Mouse (Mus musculus): ENCODE results near the gene Ccdc86. TPM values are rescaled to one million over a fixed set of nuclear protein-coding genes. Genes with fewer than 3 reads are reported as not detected.

Ccdc86 gene
- total and polyA plus RNA-seq, 2 experiments from 2014 or later, result 6.8 to 16.6 TPM

GRCm38 (mm10) chr19:10973187-10973586 lies 24.1 kb upstream of the Ccdc86 start:
- Histone ChIP-seq H3K4me2 (ENCODE audit: low read depth) (no peak overlapping the region), H3K36me3 (ENCODE audit: insufficient read depth) (no peaks in the 10 kb centered on the region), H3K9ac (no peak overlapping the region), H3K27me3 (ENCODE audit: insufficient read depth, low read length) (no peaks in the 10 kb centered on the region), H3K9me3 (ENCODE audit: low read length) (no peaks in the 10 kb centered on the region), H3K4me1 (ENCODE audit: insufficient read depth) (no peaks in the 10 kb centered on the region), H3K27ac (ENCODE audit: low read depth, low read length) (no peak overlapping the region), H3K4me3 (ENCODE audit: low read depth, low read length) (no peak overlapping the region)
- ATAC-seq, result no peak
- DNase-seq, result no peak
- 62% methylated on average over 2 of the region's 2 CpGs for WGBS
- TF ChIP-seq CTCF (IDR thresholded peaks at IDR 0.05; ENCODE audit: low read depth), result no peak

- no peaks in the 10 kb centered on the region for H3K27me3 ChIP-seq (ENCODE audit: insufficient read depth, low read length)
- no peaks in the 10 kb centered on the region for H3K9me3 ChIP-seq (ENCODE audit: low read length)
- no peak for TF ChIP-seq CTCF (IDR thresholded peaks at IDR 0.05; ENCODE audit: low read depth)
- ATAC-seq (no peak), DNase-seq (no peak)
- 25% methylated on average over 3 of the region's 3 CpGs for WGBS
- H3K4me3 ChIP-seq (ENCODE audit: low read depth, low read length), result no peak overlapping the region
- H3K27ac ChIP-seq (ENCODE audit: low read depth, low read length), result no peak overlapping the region
- no peaks in the 10 kb centered on the region for H3K36me3 ChIP-seq (ENCODE audit: insufficient read depth)
- H3K4me2 ChIP-seq (ENCODE audit: low read depth), result no peak overlapping the region
- no peaks in the 10 kb centered on the region for H3K4me1 ChIP-seq (ENCODE audit: insufficient read depth)
- H3K9ac ChIP-seq, result no peak overlapping the region
Measured at GRCm38 (mm10) chr19:10972660-10973059, 23.6 kb upstream of the Ccdc86 start.

GRCm38 (mm10) chr19:10970457-10970856 lies 21.4 kb upstream of the Ccdc86 start:
- no peak overlapping the region for H3K9ac ChIP-seq
- H3K4me3 ChIP-seq (ENCODE audit: low read depth, low read length), result no peak overlapping the region
- no peaks in the 10 kb centered on the region for H3K36me3 ChIP-seq (ENCODE audit: insufficient read depth)
- DNase-seq (no peak), ATAC-seq (no peak)
- no peaks in the 10 kb centered on the region for H3K9me3 ChIP-seq (ENCODE audit: low read length)
- no peak for TF ChIP-seq CTCF (IDR thresholded peaks at IDR 0.05; ENCODE audit: low read depth)
- 82% methylated on average over 3 of the region's 3 CpGs for WGBS
- H3K27me3 ChIP-seq (ENCODE audit: insufficient read depth, low read length), result no peaks in the 10 kb centered on the region
- H3K27ac ChIP-seq (ENCODE audit: low read depth, low read length), result no peak overlapping the region
- no peak overlapping the region for H3K4me2 ChIP-seq (ENCODE audit: low read depth)
- no peaks in the 10 kb centered on the region for H3K4me1 ChIP-seq (ENCODE audit: insufficient read depth)

- H3K9me3 ChIP-seq (ENCODE audit: low read length), result no peaks in the 10 kb centered on the region
- no peaks in the 10 kb centered on the region for H3K4me1 ChIP-seq (ENCODE audit: insufficient read depth)
- H3K9ac ChIP-seq, result no peak overlapping the region
- no peak for DNase-seq
- H3K36me3 ChIP-seq (ENCODE audit: insufficient read depth), result no peaks in the 10 kb centered on the region
- H3K27me3 ChIP-seq (ENCODE audit: insufficient read depth, low read length), result no peaks in the 10 kb centered on the region
- no peak overlapping the region for H3K27ac ChIP-seq (ENCODE audit: low read depth, low read length)
- no peak overlapping the region for H3K4me3 ChIP-seq (ENCODE audit: low read depth, low read length)
- no peak for TF ChIP-seq CTCF (IDR thresholded peaks at IDR 0.05; ENCODE audit: low read depth)
- 93% methylated on average over 7 of the region's 7 CpGs for WGBS
- ATAC-seq, result no peak
- no peak overlapping the region for H3K4me2 ChIP-seq (ENCODE audit: low read depth)
Measured at GRCm38 (mm10) chr19:10968578-10968977, 19.5 kb upstream of the Ccdc86 start.

GRCm38 (mm10) chr19:10965721-10966120 lies 16.7 kb upstream of the Ccdc86 start:
- Histone ChIP-seq H3K9me3 (ENCODE audit: low read length) (no peaks in the 10 kb centered on the region), H3K4me1 (ENCODE audit: insufficient read depth) (no peaks in the 10 kb centered on the region), H3K27me3 (ENCODE audit: insufficient read depth, low read length) (no peaks in the 10 kb centered on the region), H3K9ac (no peak overlapping the region), H3K36me3 (ENCODE audit: insufficient read depth) (no peaks in the 10 kb centered on the region), H3K27ac (ENCODE audit: low read depth, low read length) (no peak overlapping the region), H3K4me3 (ENCODE audit: low read depth, low read length) (no peak overlapping the region), H3K4me2 (ENCODE audit: low read depth) (no peak overlapping the region)
- WGBS, result 91% methylated on average over 7 of the region's 7 CpGs
- ATAC-seq (no peak), DNase-seq (no peak)
- TF ChIP-seq CTCF (IDR thresholded peaks at IDR 0.05; ENCODE audit: low read depth), result no peak

GRCm38 (mm10) chr19:10959978-10960346 lies 10.9 kb upstream of the Ccdc86 start:
- TF ChIP-seq CTCF (IDR thresholded peaks at IDR 0.05; ENCODE audit: low read depth), result no peak

GRCm38 (mm10) chr19:10959085-10959977 lies 10.3 kb upstream of the Ccdc86 start:
- Histone ChIP-seq H3K4me2 (ENCODE audit: low read depth) (no peak overlapping the region), H3K9ac (peak overlapping the region; percentile 10; the same call in 1 of the 2 replicates), H3K4me3 (ENCODE audit: low read depth, low read length) (no peak overlapping the region), H3K27me3 (ENCODE audit: insufficient read depth, low read length) (no peaks in the 10 kb centered on the region), H3K36me3 (ENCODE audit: insufficient read depth) (no peaks in the 10 kb centered on the region), H3K9me3 (ENCODE audit: low read length) (no peaks in the 10 kb centered on the region), H3K27ac (ENCODE audit: low read depth, low read length) (no peak overlapping the region), H3K4me1 (ENCODE audit: insufficient read depth) (no peaks in the 10 kb centered on the region)
- WGBS, result 35% methylated on average over 11 of the region's 11 CpGs
- peak; percentile 84 for DNase-seq
- ATAC-seq, result peak; percentile 81
- TF ChIP-seq CTCF (IDR thresholded peaks at IDR 0.05; ENCODE audit: low read depth), result peak; percentile 87

More at GRCm38 (mm10) chr19:10959978-10960346, 10.9 kb upstream of the Ccdc86 start:
- ATAC-seq, result no peak; the same call in 1 of the 2 replicates
- DNase-seq, result no peak
- H3K4me2 ChIP-seq (ENCODE audit: low read depth), result no peak overlapping the region
- H3K9ac ChIP-seq, result peak overlapping the region; percentile 10; the same call in 1 of the 2 replicates
- H3K36me3 ChIP-seq (ENCODE audit: insufficient read depth), result no peaks in the 10 kb centered on the region
- H3K4me1 ChIP-seq (ENCODE audit: insufficient read depth), result no peaks in the 10 kb centered on the region
- H3K27me3 ChIP-seq (ENCODE audit: insufficient read depth, low read length), result no peaks in the 10 kb centered on the region
- WGBS, result 50% methylated on average over 12 of the region's 12 CpGs
- no peak overlapping the region for H3K27ac ChIP-seq (ENCODE audit: low read depth, low read length)
- no peaks in the 10 kb centered on the region for H3K9me3 ChIP-seq (ENCODE audit: low read length)
- H3K4me3 ChIP-seq (ENCODE audit: low read depth, low read length), result no peak overlapping the region

Measured in forebrain, postnatal 0 days (tissue).